Mouse (Mus musculus) cerebellum, adult 2 months (tissue): ENCODE data around the gene Sh3gl2. TPM values are rescaled to one million over a fixed set of nuclear protein-coding genes. Genes with fewer than 3 reads are reported as not detected.

Experiments
- DNase-seq, 2 experiments: peaks; one replicate each; pipeline ENCODE4 v3.0.0; 2021
- H3K27ac ChIP-seq: fragments of 200-500 bp; 2 replicates; pipeline ENCODE4 v1.5.1; 2012; ENCODE audit warnings: low read length, control low read depth, inconsistent platforms; ENCODE audit not compliant: insufficient read depth
- H3K27me3 ChIP-seq: fragments of 200-500 bp; 2 replicates; pipeline ENCODE4 v1.6.1; 2012; ENCODE audit warnings: inconsistent platforms, mild to moderate bottlenecking, low read length, moderate library complexity; ENCODE audit not compliant: control insufficient read depth, insufficient read depth
- H3K4me1 ChIP-seq: fragments of 200-500 bp; 2 replicates; pipeline ENCODE4 v1.6.1; 2011; ENCODE audit warnings: low read length; ENCODE audit not compliant: control insufficient read depth, insufficient read depth
- H3K4me3 ChIP-seq: fragments of 200-500 bp; replicated peaks from 2 replicates; pipeline ENCODE3; 2011; ENCODE audit warnings: mild to moderate bottlenecking, low read depth, low read length, control low read depth; ENCODE audit not compliant: insufficient read depth
- CTCF ChIP-seq: fragments of 200-500 bp; IDR thresholded peaks from 2 replicates; pipeline ENCODE4 v1.5.1; 2011; ENCODE audit warnings: low read depth, mild to moderate bottlenecking, control low read depth, low read length, moderate library complexity, borderline replicate concordance; ENCODE audit not compliant: insufficient read depth
- POLR2A ChIP-seq: fragments of 200-500 bp; IDR thresholded peaks from 2 replicates; pipeline ENCODE4 v1.6.1; 2011; ENCODE audit warnings: low read length, control low read depth, borderline replicate concordance; ENCODE audit not compliant: insufficient read depth
- WGBS: fragments of 180-500 bp; shearing (Covaris S2); methylation state at CpG from one replicate; pipeline ENCODE4 v1.1.7; 2018; 5-methylcytosine and 5-hydroxymethylcytosine counted together
- polyA plus RNA-seq: library from polyadenylated mRNA; depleted of rRNA; stranded (reverse); fragments of >200 nt; gene quantifications from 2 replicates; pipeline ENCODE4 v1.2.3, GENCODE M21; 2012

Gene Sh3gl2
- polyA plus RNA-seq, 1 experiment: 369 TPM

- DNase-seq: no peak
- Histone ChIP-seq H3K27ac (no peak overlapping the region), H3K27me3 (no peaks in the 10 kb centered on the region), H3K4me1 (peaks cover 13% of the 10 kb centered on the region; the same call in 1 of the 2 replicates), H3K4me3 (no peak overlapping the region)
- TF ChIP-seq POLR2A (no peak), CTCF (no peak)
- WGBS: 74% methylated on average over 2 of the region's 2 CpGs
Measured at GRCm38 (mm10) chr4:85242562-85242961, 37.6 kb downstream of the Sh3gl2 start.

GRCm38 (mm10) chr4:85248673-85249072 is 43.7 kb downstream of the Sh3gl2 start:
- Histone ChIP-seq H3K27me3 (no peaks in the 10 kb centered on the region), H3K27ac (no peak overlapping the region; the same call in 1 of the 2 replicates), H3K4me3 (no peak overlapping the region), H3K4me1 (peaks cover 7% of the 10 kb centered on the region; the same call in 1 of the 2 replicates)
- no peak for DNase-seq
- no peak for TF ChIP-seq POLR2A
- TF ChIP-seq CTCF: no peak
- 77% methylated on average over 3 of the region's 3 CpGs for WGBS

- 19% methylated on average over 2 of the region's 2 CpGs for WGBS
- no peak overlapping the region for H3K4me3 ChIP-seq
- no peak for TF ChIP-seq CTCF
- TF ChIP-seq POLR2A: no peak
- no peaks in the 10 kb centered on the region for H3K27me3 ChIP-seq
- H3K4me1 ChIP-seq: peaks cover 12% of the 10 kb centered on the region; the same call in 1 of the 2 replicates
- peak overlapping the region; percentile 67; the same call in 1 of the 2 replicates for H3K27ac ChIP-seq
- peak; percentile 41 to 68 for DNase-seq
Measured at GRCm38 (mm10) chr4:85250271-85250670, 45.3 kb downstream of the Sh3gl2 start.

- peak overlapping the region; percentile 41; the same call in 1 of the 2 replicates for H3K27ac ChIP-seq
- H3K4me1 ChIP-seq: peaks cover 17% of the 10 kb centered on the region; the same call in 1 of the 2 replicates
- TF ChIP-seq POLR2A (no peak), CTCF (no peak)
- DNase-seq: peak in 1 of 2 experiments; percentile 77
- no peak overlapping the region for H3K4me3 ChIP-seq
- H3K27me3 ChIP-seq: no peaks in the 10 kb centered on the region
- 25% methylated on average over 2 of the region's 2 CpGs for WGBS
Measured at GRCm38 (mm10) chr4:85250786-85251185, 45.9 kb downstream of the Sh3gl2 start.

- Histone ChIP-seq H3K27ac (peak overlapping the region; percentile 73), H3K4me1 (peaks cover 54% of the 10 kb centered on the region; the same call in 1 of the 2 replicates), H3K27me3 (no peaks in the 10 kb centered on the region), H3K4me3 (no peak overlapping the region)
- DNase-seq: no peak
- WGBS: 49% methylated on average over 8 of the region's 8 CpGs
- TF ChIP-seq CTCF (no peak), POLR2A (no peak)
Measured at GRCm38 (mm10) chr4:85255771-85256389, 51.0 kb downstream of the Sh3gl2 start.

GRCm38 (mm10) chr4:85256461-85257202 is 51.7 kb downstream of the Sh3gl2 start:
- peak; percentile 55 to 73 for DNase-seq
- Histone ChIP-seq H3K4me3 (no peak overlapping the region), H3K27ac (peak overlapping the region; percentile 93), H3K27me3 (no peaks in the 10 kb centered on the region), H3K4me1 (peaks cover 55% of the 10 kb centered on the region; the same call in 1 of the 2 replicates)
- 20% methylated on average over 5 of the region's 5 CpGs for WGBS
- TF ChIP-seq CTCF (no peak), POLR2A (no peak)

GRCm38 (mm10) chr4:85257771-85258341 is 52.9 kb downstream of the Sh3gl2 start:
- H3K4me3 ChIP-seq: no peak overlapping the region
- H3K4me1 ChIP-seq: peaks cover 64% of the 10 kb centered on the region
- H3K27me3 ChIP-seq: no peaks in the 10 kb centered on the region
- peak overlapping the region; percentile 94 for H3K27ac ChIP-seq
- DNase-seq: peak; percentile 82 to 93
- no peak for TF ChIP-seq CTCF
- TF ChIP-seq POLR2A: no peak
- WGBS: 16% methylated on average over 4 of the region's 4 CpGs
